Mouse (Mus musculus): Measurements from ENCODE around the gene Gm867.

The Gm867 gene

GRCm38 (mm10) chr10:75940520-75940919 is at the start of gene Gm867:
Gene Gm867, minus strand, starts transcription at chr10:75940672.
- DNase-seq (ENCODE audit: low read depth): no peak

GRCm38 (mm10) chr10:75979432-75979831 is 39.0 kb upstream of the Gm867 start:
- no peak for DNase-seq (ENCODE audit: low read depth)

- no peak for DNase-seq (ENCODE audit: low read depth)
Measured at GRCm38 (mm10) chr10:75978835-75979157, 38.3 kb upstream of the Gm867 start.

- no peak for DNase-seq (ENCODE audit: low read depth)
Measured at GRCm38 (mm10) chr10:75978119-75978834, 37.8 kb upstream of the Gm867 start.

- no peak for DNase-seq (ENCODE audit: low read depth)
Measured at GRCm38 (mm10) chr10:75975216-75975615, 34.7 kb upstream of the Gm867 start.

- DNase-seq (ENCODE audit: low read depth): no peak
Measured at GRCm38 (mm10) chr10:75973846-75974245, 33.4 kb upstream of the Gm867 start.

- DNase-seq (ENCODE audit: low read depth): no peak
Measured at GRCm38 (mm10) chr10:75954381-75954811, 13.9 kb upstream of the Gm867 start, which contains the start of gene Gm5134. Gene Gm5134, plus strand, starts transcription at chr10:75954514.

GRCm38 (mm10) chr10:75951424-75952050 is 11.1 kb upstream of the Gm867 start:
- peak; percentile 50 for DNase-seq (ENCODE audit: low read depth)

- DNase-seq (ENCODE audit: low read depth): no peak
Measured at GRCm38 (mm10) chr10:75950791-75951210, 10.3 kb upstream of the Gm867 start.

GRCm38 (mm10) chr10:75949053-75950045 is 8.9 kb upstream of the Gm867 start:
- no peak for DNase-seq (ENCODE audit: low read depth)

- no peak for DNase-seq (ENCODE audit: low read depth)
Measured at GRCm38 (mm10) chr10:75948079-75948478, 7.6 kb upstream of the Gm867 start.

GRCm38 (mm10) chr10:75945896-75946295 is 5.4 kb upstream of the Gm867 start:
- no peak for DNase-seq (ENCODE audit: low read depth)

GRCm38 (mm10) chr10:75945213-75945612 is 4.7 kb upstream of the Gm867 start:
- DNase-seq (ENCODE audit: low read depth): no peak

GRCm38 (mm10) chr10:75944066-75944772 is 3.7 kb upstream of the Gm867 start:
- no peak for DNase-seq (ENCODE audit: low read depth)

GRCm38 (mm10) chr10:75942736-75943477 is 2.4 kb upstream of the Gm867 start, which contains the start of gene Vpreb3:
Gene Vpreb3, plus strand, starts transcription at chr10:75943057.
- no peak for DNase-seq (ENCODE audit: low read depth)

GRCm38 (mm10) chr10:75941042-75941824 is 761 bp upstream of the Gm867 start:
- no peak for DNase-seq (ENCODE audit: low read depth)

GRCm38 (mm10) chr10:75939481-75940234 is 814 bp downstream of the Gm867 start:
- no peak for DNase-seq (ENCODE audit: low read depth)

- no peak for DNase-seq (ENCODE audit: low read depth)
Measured at GRCm38 (mm10) chr10:75937851-75938643, 2.4 kb downstream of the Gm867 start.
